Mouse (Mus musculus): Measurements from ENCODE around the gene Fth1. TPM values are rescaled to one million over a fixed set of nuclear protein-coding genes. Genes with fewer than 3 reads are reported as not detected.

Gene Fth1
- polyA plus RNA-seq, 1 experiment from 2014 or later, result 2,278 TPM

DNA sequence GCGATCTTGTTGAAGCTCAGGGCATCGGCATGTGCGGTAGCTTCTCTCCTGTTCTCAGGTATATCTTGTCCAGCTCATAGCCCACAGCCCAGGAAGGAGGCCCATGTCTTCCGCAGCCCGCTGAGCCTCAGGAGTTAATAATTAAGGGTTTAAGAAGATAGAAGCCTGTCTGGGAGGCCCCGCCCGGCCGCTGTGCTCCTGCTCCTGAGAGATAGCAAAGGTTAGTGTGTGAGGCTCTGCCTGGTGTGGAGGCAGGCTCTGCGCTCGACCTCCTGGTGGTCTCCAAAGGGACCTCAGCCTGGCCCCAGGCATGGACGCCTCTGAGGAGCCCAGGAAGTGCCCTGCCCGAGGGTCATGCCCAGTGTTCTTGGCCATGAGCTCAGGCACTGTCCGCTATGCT, 34.4 kb downstream of the Fth1 start:
- Histone ChIP-seq H3K36me3 (ENCODE audit: control insufficient read depth, insufficient read depth, low read length) (no peaks in the 10 kb centered on the region), H3K4me2 (ENCODE audit: low read depth, low read length) (peak overlapping the region; percentile 37), H3K9ac (ENCODE audit: low read depth, low read length) (peak overlapping the region; percentile 34), H3K27ac (ENCODE audit: low read length) (peak overlapping the region; percentile 23; the same call in 1 of the 2 replicates), H3K4me1 (ENCODE audit: control insufficient read depth, insufficient read depth, low read length) (peaks cover 49% of the 10 kb centered on the region), H3K4me3 (ENCODE audit: low read length) (peak overlapping the region; percentile 38), H3K27me3 (replicated peaks; ENCODE audit: control insufficient read depth, insufficient read depth, low read length) (no peaks in the 10 kb centered on the region), H3K9me3 (ENCODE audit: control insufficient read depth, low read length) (no peaks in the 10 kb centered on the region)
- peak; percentile 52 for ATAC-seq
- 59% methylated on average over 13 of the region's 13 CpGs for WGBS

DNA sequence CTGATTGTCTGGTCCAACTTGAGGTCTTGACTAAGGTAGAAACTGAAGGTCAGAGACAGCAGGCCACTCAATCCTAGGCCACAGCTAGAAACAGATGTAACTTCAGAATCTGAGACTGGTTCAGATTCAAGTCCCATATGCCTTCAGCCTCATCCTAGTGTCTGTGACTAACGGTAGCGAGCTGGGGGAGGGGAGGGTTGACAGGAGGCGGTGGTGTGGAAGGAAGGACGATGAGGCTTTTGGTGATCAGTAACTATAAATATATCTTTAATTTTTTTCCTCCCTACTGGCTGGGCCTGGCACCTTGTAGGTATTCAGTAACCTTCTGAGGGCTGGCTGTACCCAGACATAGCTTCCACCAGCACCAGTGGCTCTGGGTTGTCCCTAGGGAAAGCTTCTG, 35.0 kb downstream of the Fth1 start:
- no peaks in the 10 kb centered on the region for H3K9me3 ChIP-seq (ENCODE audit: control insufficient read depth, low read length)
- H3K36me3 ChIP-seq (ENCODE audit: control insufficient read depth, insufficient read depth, low read length), result no peaks in the 10 kb centered on the region
- peaks cover 50% of the 10 kb centered on the region for H3K4me1 ChIP-seq (ENCODE audit: control insufficient read depth, insufficient read depth, low read length)
- H3K4me2 ChIP-seq (ENCODE audit: low read depth, low read length), result peak overlapping the region; percentile 37
- ATAC-seq, result no peak
- WGBS, result 64% methylated on average over 4 of the region's 4 CpGs
- H3K9ac ChIP-seq (ENCODE audit: low read depth, low read length), result peak overlapping the region; percentile 34; the same call in 1 of the 2 replicates
- 0 out of 2 replicates have a peak overlapping the region, but pooled peaks have one; percentile 23 for H3K27ac ChIP-seq (ENCODE audit: low read length)
- H3K4me3 ChIP-seq (ENCODE audit: low read length), result peak overlapping the region; percentile 38
- H3K27me3 ChIP-seq (replicated peaks; ENCODE audit: control insufficient read depth, insufficient read depth, low read length), result no peaks in the 10 kb centered on the region

GRCm38 (mm10) chr19:10016151-10016550, 35.8 kb downstream of the Fth1 start:
- Histone ChIP-seq H3K4me3 (ENCODE audit: low read length) (peak overlapping the region; percentile 15; the same call in 1 of the 2 replicates), H3K9ac (ENCODE audit: low read depth, low read length) (no peak overlapping the region), H3K9me3 (ENCODE audit: control insufficient read depth, low read length) (no peaks in the 10 kb centered on the region), H3K4me2 (ENCODE audit: low read depth, low read length) (peak overlapping the region; percentile 37; the same call in 1 of the 2 replicates), H3K27me3 (replicated peaks; ENCODE audit: control insufficient read depth, insufficient read depth, low read length) (no peaks in the 10 kb centered on the region), H3K36me3 (ENCODE audit: control insufficient read depth, insufficient read depth, low read length) (no peaks in the 10 kb centered on the region), H3K4me1 (ENCODE audit: control insufficient read depth, insufficient read depth, low read length) (peaks cover 50% of the 10 kb centered on the region), H3K27ac (ENCODE audit: low read length) (no peak overlapping the region)
- no peak for ATAC-seq
- WGBS, result 78% methylated on average over 4 of the region's 4 CpGs

DNA sequence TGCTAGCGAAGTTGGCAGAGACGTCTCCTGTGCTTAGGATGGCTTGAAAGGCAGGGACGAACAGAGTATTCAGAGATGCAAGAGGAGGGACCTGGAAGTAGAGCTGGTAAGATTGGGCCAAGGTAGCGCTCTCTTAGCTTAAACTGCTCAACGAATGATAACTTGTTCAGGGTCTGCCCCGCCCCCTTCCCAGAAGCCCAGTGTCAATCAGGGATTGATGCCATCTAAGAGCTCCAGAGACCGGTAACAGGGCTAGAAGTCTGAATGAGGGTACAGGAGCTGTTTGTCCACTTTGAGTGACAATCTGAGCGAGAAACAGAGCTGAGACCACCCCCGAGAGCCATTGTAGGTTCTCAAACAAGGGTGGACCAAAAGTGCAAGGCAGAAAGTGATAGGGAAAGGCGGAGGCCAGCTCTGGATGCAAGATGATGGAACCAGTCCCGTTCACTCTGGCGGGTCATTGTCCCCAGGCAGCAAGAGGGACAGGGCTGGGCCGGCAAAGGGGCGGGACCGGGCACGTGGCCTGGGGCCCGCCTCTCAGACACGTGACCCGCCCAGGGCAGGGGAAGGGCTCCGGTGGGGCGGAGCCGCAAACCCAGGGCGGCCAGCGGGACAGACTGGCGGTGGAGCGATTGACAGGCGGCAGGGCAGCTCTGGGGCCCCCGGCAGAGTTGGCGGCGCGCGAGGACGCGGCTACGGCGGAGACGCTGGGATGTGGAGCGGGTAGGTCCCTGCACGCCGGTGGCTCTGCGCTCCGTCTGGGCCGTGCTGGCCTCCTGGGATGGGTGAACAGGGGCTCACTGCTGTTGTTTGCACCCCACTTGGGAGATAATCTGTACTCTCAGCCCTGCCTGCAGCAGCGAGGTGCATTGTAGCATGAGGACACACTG, 37.5 kb downstream of the Fth1 start:
- Histone ChIP-seq H3K4me1 (ENCODE audit: control insufficient read depth, insufficient read depth, low read length) (peaks cover 60% of the 10 kb centered on the region), H3K4me2 (ENCODE audit: low read depth, low read length) (peak overlapping the region; percentile 93), H3K9me3 (ENCODE audit: control insufficient read depth, low read length) (no peaks in the 10 kb centered on the region), H3K36me3 (ENCODE audit: control insufficient read depth, insufficient read depth, low read length) (no peaks in the 10 kb centered on the region), H3K27me3 (replicated peaks; ENCODE audit: control insufficient read depth, insufficient read depth, low read length) (no peaks in the 10 kb centered on the region), H3K4me3 (ENCODE audit: low read length) (peak overlapping the region; percentile 69), H3K9ac (ENCODE audit: low read depth, low read length) (peak overlapping the region; percentile 75), H3K27ac (ENCODE audit: low read length) (peak overlapping the region; percentile 54)
- 7% methylated on average over 44 of the region's 44 CpGs for WGBS
- ATAC-seq, result peak; percentile 94

DNA sequence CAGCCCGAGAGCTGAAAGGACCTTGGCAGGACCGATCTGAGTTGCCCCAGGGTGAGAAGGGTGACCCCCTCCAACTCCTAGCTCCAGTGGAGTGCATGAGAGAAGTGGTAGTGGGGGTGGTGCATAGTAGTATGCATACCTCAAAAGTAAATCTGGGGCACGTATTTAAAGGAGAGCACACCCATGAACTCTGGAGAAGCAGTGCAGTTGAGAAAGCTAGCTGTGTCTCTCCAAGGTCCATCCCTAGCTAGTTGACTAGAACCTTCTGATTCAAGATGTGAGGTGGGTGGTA, 38.1 kb downstream of the Fth1 start:
- Histone ChIP-seq H3K36me3 (ENCODE audit: control insufficient read depth, insufficient read depth, low read length) (no peaks in the 10 kb centered on the region), H3K27me3 (replicated peaks; ENCODE audit: control insufficient read depth, insufficient read depth, low read length) (no peaks in the 10 kb centered on the region), H3K9me3 (ENCODE audit: control insufficient read depth, low read length) (no peaks in the 10 kb centered on the region), H3K4me1 (ENCODE audit: control insufficient read depth, insufficient read depth, low read length) (peaks cover 58% of the 10 kb centered on the region), H3K27ac (ENCODE audit: low read length) (peak overlapping the region; percentile 54), H3K9ac (ENCODE audit: low read depth, low read length) (peak overlapping the region; percentile 75), H3K4me2 (ENCODE audit: low read depth, low read length) (peak overlapping the region; percentile 93), H3K4me3 (ENCODE audit: low read length) (peak overlapping the region; percentile 69)
- no peak for ATAC-seq
- WGBS, result 1% methylated on average over 3 of the region's 3 CpGs

DNA sequence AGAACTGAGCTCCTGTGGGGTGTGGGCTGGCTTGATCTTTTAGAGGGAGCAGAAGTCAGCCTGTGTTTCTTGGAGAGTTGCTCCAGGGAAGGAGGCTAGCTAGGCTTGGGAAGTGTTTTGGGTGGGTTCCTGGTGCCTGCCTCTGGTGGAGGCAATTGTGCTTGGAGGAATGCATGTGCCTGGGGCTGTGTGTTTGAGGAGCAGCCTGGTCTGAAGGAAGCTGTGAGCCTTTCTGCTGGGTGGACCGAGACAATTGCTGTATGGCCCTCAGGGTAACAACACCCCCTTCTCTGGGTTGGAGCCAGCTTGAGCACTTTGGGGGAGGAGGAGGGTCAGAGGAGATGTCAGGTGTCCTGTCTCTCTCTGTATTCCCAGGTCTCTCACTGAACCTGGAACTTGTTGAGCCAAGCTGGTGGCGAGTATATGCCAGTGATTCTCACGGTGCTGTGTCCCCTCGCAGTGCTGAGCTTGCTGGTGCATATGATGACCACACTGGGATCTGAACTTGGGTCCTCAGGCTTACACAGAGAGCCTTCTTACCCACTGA, 38.9 kb downstream of the Fth1 start:
- 68% methylated on average over 4 of the region's 4 CpGs for WGBS
- H3K4me3 ChIP-seq (ENCODE audit: low read length), result peak overlapping the region; percentile 69
- H3K9me3 ChIP-seq (ENCODE audit: control insufficient read depth, low read length), result no peaks in the 10 kb centered on the region
- no peaks in the 10 kb centered on the region for H3K36me3 ChIP-seq (ENCODE audit: control insufficient read depth, insufficient read depth, low read length)
- peak overlapping the region; percentile 93 for H3K4me2 ChIP-seq (ENCODE audit: low read depth, low read length)
- peak overlapping the region; percentile 75 for H3K9ac ChIP-seq (ENCODE audit: low read depth, low read length)
- no peak overlapping the region for H3K27ac ChIP-seq (ENCODE audit: low read length)
- H3K27me3 ChIP-seq (replicated peaks; ENCODE audit: control insufficient read depth, insufficient read depth, low read length), result no peaks in the 10 kb centered on the region
- ATAC-seq, result no peak
- peaks cover 50% of the 10 kb centered on the region for H3K4me1 ChIP-seq (ENCODE audit: control insufficient read depth, insufficient read depth, low read length)

DNA sequence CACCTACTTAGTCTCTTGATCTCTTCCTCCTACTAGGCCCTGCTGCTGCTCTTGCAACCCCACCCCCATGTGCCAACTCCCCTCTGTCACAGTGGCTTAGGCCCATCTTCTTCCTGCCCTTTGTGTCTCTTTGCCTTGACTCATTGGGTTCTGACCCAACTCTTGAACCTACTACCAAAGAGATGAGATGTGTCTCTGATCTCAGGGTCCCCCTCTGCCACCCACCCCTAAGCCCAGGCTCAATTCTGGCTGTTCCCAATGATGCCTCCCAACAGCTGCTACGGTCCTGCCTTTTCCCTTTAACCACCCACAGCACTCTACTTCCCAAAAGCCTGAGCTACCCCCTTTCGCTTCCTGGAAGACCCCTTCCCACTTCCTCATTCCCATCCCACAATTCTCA, 41.6 kb downstream of the Fth1 start:
- H3K27me3 ChIP-seq (replicated peaks; ENCODE audit: control insufficient read depth, insufficient read depth, low read length), result no peaks in the 10 kb centered on the region
- no peak overlapping the region for H3K9ac ChIP-seq (ENCODE audit: low read depth, low read length)
- H3K9me3 ChIP-seq (ENCODE audit: control insufficient read depth, low read length), result no peaks in the 10 kb centered on the region
- no peaks in the 10 kb centered on the region for H3K36me3 ChIP-seq (ENCODE audit: control insufficient read depth, insufficient read depth, low read length)
- no peak for ATAC-seq
- WGBS, result 87% methylated on average over 2 of the region's 2 CpGs
- peaks cover 58% of the 10 kb centered on the region for H3K4me1 ChIP-seq (ENCODE audit: control insufficient read depth, insufficient read depth, low read length)
- no peak overlapping the region for H3K4me2 ChIP-seq (ENCODE audit: low read depth, low read length)
- no peak overlapping the region for H3K4me3 ChIP-seq (ENCODE audit: low read length)
- H3K27ac ChIP-seq (ENCODE audit: low read length), result no peak overlapping the region

DNA sequence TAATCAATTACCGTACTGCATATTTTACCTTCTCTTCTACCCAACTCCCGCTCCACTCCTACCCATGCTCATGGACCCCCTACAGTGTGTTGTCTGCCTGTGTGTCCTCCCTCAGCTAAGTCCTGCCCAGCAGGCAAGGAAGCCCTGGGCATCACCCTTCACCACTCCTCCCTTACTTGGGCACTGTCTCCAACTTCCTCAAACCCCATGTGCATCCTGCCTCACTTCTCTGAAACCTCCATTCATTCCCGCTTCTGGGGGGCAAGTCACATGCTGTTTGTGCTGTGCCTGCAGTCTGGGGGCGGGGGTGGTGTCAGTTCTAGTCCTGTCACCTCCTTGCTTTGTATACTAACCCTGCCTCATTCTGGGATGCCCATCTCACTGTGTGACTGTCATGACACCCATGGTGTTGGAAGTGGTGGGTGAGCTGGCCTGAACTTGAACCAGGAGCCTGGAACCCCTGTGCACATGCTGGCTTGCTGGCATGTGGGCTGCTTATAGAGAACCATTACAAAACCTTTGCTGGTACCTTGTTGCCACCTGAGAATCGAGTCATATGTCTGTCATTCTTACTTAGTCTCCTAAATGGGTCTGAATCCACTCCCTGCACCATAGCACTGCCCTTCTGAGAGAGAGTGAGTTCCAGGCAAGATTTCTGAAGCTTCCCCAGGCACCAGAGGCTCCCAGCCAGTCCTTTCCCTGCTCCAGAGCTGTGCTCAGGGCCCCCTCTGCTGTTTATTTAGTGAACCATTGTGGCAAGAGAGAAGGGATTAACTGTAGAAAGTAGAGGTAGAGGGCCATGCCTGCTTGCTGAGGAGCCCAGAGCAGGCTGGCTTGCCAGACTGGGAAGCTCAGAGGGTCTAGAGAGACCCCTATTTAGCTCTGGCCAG, 42.3 kb downstream of the Fth1 start:
- 69% methylated on average over 5 of the region's 5 CpGs for WGBS
- Histone ChIP-seq H3K27ac (ENCODE audit: low read length) (peak overlapping the region; percentile 25), H3K9ac (ENCODE audit: low read depth, low read length) (no peak overlapping the region), H3K4me2 (ENCODE audit: low read depth, low read length) (no peak overlapping the region), H3K9me3 (ENCODE audit: control insufficient read depth, low read length) (no peaks in the 10 kb centered on the region), H3K36me3 (ENCODE audit: control insufficient read depth, insufficient read depth, low read length) (no peaks in the 10 kb centered on the region), H3K4me3 (ENCODE audit: low read length) (no peak overlapping the region), H3K27me3 (replicated peaks; ENCODE audit: control insufficient read depth, insufficient read depth, low read length) (no peaks in the 10 kb centered on the region), H3K4me1 (ENCODE audit: control insufficient read depth, insufficient read depth, low read length) (peaks cover 54% of the 10 kb centered on the region)
- peak; percentile 6; the same call in 1 of the 2 replicates for ATAC-seq

- H3K4me2 ChIP-seq (ENCODE audit: low read depth, low read length), result no peak overlapping the region
- ATAC-seq, result peak; percentile 1; the same call in 1 of the 2 replicates
- H3K4me3 ChIP-seq (ENCODE audit: low read length), result no peak overlapping the region
- peaks cover 51% of the 10 kb centered on the region for H3K4me1 ChIP-seq (ENCODE audit: control insufficient read depth, insufficient read depth, low read length)
- no peaks in the 10 kb centered on the region for H3K36me3 ChIP-seq (ENCODE audit: control insufficient read depth, insufficient read depth, low read length)
- H3K9ac ChIP-seq (ENCODE audit: low read depth, low read length), result no peak overlapping the region
- H3K27ac ChIP-seq (ENCODE audit: low read length), result peak overlapping the region; percentile 28
- no peaks in the 10 kb centered on the region for H3K9me3 ChIP-seq (ENCODE audit: control insufficient read depth, low read length)
- WGBS, result 61% methylated on average over 9 of the region's 9 CpGs
- no peaks in the 10 kb centered on the region for H3K27me3 ChIP-seq (replicated peaks; ENCODE audit: control insufficient read depth, insufficient read depth, low read length)
Measured at GRCm38 (mm10) chr19:10023304-10023758, 42.9 kb downstream of the Fth1 start.

All from intestine, embryonic 16.5 days (tissue).